24 mouse cellular contexts compared by ENCODE assay signal in the genomic region with DNA sequence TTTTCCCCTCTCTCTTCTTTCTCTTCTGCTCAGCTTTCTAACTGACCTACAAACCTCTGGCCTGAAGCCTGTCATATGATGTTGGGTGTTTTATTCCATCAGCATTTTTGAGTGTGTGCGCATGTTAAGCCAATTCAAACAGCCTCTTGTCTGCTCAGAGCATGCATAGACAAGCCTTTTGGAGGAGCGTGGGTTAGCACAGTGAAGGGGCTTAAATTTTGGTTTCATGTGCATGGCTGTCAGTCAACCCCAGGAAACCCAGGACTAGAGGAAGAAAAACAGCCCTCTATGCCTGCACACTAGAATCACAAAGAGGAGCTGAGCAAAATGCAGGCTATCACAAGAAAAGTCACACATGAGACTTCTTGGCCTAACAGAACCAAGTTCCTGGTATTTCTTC. TPM values are rescaled to one million over a fixed set of nuclear protein-coding genes. Genes with fewer than 3 reads are reported as not detected.
"Had no signal": no experiment of that assay in that cellular context is flagged by ENCODE, and none has a peak within 500 bp of the region (broad histone marks: within the 10 kb centered on the region; RNA-seq: fewer than 3 reads in every experiment).

No protein-coding gene starts in this region.

- H3K4me3 ChIP-seq: midbrain, embryonic 10.5 days; midbrain, embryonic 12.5 days; myocyte; neural tube, embryonic 13.5 days; neural tube, embryonic 15.5 days had no signal

- H3K4me1 ChIP-seq: midbrain, embryonic 10.5 days; midbrain, embryonic 12.5 days; neural tube, embryonic 13.5 days; neural tube, embryonic 15.5 days had no signal

- H3K9ac ChIP-seq: lung, embryonic 14.5 days; midbrain, embryonic 12.5 days; neural tube, embryonic 13.5 days; neural tube, embryonic 15.5 days had no signal

- H3K9me3 ChIP-seq: midbrain, embryonic 10.5 days; midbrain, embryonic 12.5 days; neural tube, embryonic 13.5 days; neural tube, embryonic 15.5 days had no signal

- H3K27ac ChIP-seq: midbrain, embryonic 10.5 days; midbrain, embryonic 12.5 days; neural tube, embryonic 13.5 days; neural tube, embryonic 15.5 days had no signal

- DNase-seq: lung, adult 18-20 months; lung, embryonic 14.5 days; lung, postnatal 10 days; lung, postnatal 4 days; midbrain, embryonic 14.5 days; retina, postnatal 1 day; right cerebral cortex, adult 18-20 months; right cerebral cortex, postnatal 25 days; right cerebral cortex, postnatal 4 days; spleen, adult 18-20 months; thymus, adult 18-20 months; thymus, postnatal 14 days; thymus, postnatal 36 days had no signal

- H3K4me2 ChIP-seq: lung, embryonic 14.5 days; midbrain, embryonic 12.5 days; neural tube, embryonic 13.5 days; neural tube, embryonic 15.5 days had no signal

- ATAC-seq: midbrain, embryonic 16.5 days had no signal

- H3K36me3 ChIP-seq: midbrain, embryonic 10.5 days; midbrain, embryonic 12.5 days; neural tube, embryonic 13.5 days; neural tube, embryonic 15.5 days had no signal

RNA-seq across cellular contexts. Expression of a gene that starts 36.5 kb away (rescaled TPM):
- total RNA-seq: megakaryocyte, adult 5-6 weeks; megakaryocyte-erythroid progenitor cell, adult 5-6 weeks had no signal
- polyA plus RNA-seq: midbrain, embryonic 14.5 days; midbrain, embryonic 16.5 days; myocyte; small intestine, adult 2 months; stomach, embryonic 14.5 days; stomach, embryonic 16.5 days had no signal
